Mouse (Mus musculus): Measurements from ENCODE around the gene Cd33. TPM values are rescaled to one million over a fixed set of nuclear protein-coding genes. Genes with fewer than 3 reads are reported as not detected.

Gene Cd33
- polyA plus RNA-seq, 1 experiment, result 9.3 TPM

DNA sequence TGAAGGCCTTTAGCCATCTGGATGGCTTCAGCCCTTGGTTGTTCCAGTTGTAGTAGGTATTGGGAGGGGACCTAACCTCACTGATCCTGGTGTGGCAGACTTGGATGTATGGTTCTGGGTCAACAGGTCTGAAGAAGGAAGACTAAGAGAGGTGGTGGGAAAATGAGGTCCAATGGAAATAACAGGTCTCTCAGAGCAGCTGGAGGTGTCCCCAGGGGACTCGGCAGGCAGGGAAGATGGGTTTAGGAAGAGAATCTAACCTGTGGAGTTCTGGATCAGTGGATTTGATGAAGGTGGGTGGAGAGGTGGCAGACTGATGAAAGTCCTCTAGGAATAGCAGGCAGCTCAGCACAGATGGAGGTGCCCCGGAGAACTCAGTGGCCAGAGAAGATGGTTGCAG is 21.5 kb downstream of the Cd33 start:
- TF ChIP-seq CTCF (IDR thresholded peaks at IDR 0.05; ENCODE audit: extremely low read depth, insufficient read depth, low read length) (no peak), POLR2A (IDR thresholded peaks at IDR 0.05; ENCODE audit: extremely low read depth, insufficient read depth, low read length) (no peak)
- H3K4me1 ChIP-seq (ENCODE audit: control insufficient read depth, insufficient read depth, low read length), result no peaks in the 10 kb centered on the region
- no peak overlapping the region for H3K4me3 ChIP-seq (ENCODE audit: insufficient read depth, low read length)
- H3K27ac ChIP-seq (ENCODE audit: insufficient read depth, low read length), result no peak overlapping the region

DNA sequence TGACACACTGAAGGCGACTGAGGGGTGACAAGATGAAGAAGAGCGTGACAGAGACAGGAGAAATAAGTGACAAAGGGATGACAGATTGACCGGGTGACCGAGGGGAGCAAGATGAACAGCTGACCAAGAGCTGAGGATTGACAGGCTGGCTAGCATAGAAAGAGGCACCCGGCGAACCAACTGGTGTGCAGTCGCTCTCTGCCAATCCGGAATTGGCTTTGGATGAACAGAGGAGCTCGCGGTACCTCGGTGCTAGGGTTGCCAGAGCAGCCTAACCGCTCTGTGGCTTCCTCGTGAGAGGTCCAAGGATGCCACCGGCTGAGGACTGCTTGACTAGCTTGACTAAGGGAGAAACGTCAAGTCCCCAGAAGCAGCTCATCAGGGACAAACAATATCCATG is 25.9 kb downstream of the Cd33 start:
- no peak for TF ChIP-seq POLR2A (IDR thresholded peaks at IDR 0.05; ENCODE audit: extremely low read depth, insufficient read depth, low read length)
- no peak for TF ChIP-seq CTCF (IDR thresholded peaks at IDR 0.05; ENCODE audit: extremely low read depth, insufficient read depth, low read length)
- no peaks in the 10 kb centered on the region for H3K4me1 ChIP-seq (ENCODE audit: control insufficient read depth, insufficient read depth, low read length)
- H3K4me3 ChIP-seq (ENCODE audit: insufficient read depth, low read length), result no peak overlapping the region
- H3K27ac ChIP-seq (ENCODE audit: insufficient read depth, low read length), result no peak overlapping the region

DNA sequence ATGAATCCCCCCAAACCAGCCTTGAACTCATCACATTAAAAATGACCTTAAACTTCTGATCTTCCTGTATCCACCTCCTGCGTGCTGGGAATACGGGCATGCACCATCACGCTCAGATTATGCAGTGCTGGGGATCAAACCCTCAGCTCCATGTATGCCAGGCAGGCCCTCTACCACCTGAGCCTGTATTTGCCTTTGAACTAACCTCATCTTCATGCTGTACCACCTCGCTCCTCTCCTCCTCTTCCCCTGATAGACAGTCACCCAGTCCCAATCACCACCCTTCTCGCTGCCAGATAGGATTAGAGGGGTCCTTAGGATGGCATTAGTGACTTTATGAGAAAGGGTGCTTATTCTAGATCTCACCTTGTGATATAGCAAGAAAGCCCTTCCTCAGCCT is 29.2 kb downstream of the Cd33 start:
- Histone ChIP-seq H3K4me1 (ENCODE audit: control insufficient read depth, insufficient read depth, low read length) (no peaks in the 10 kb centered on the region), H3K4me3 (ENCODE audit: insufficient read depth, low read length) (no peak overlapping the region), H3K27ac (ENCODE audit: insufficient read depth, low read length) (no peak overlapping the region)
- TF ChIP-seq POLR2A (IDR thresholded peaks at IDR 0.05; ENCODE audit: extremely low read depth, insufficient read depth, low read length) (no peak), CTCF (IDR thresholded peaks at IDR 0.05; ENCODE audit: extremely low read depth, insufficient read depth, low read length) (no peak)

DNA sequence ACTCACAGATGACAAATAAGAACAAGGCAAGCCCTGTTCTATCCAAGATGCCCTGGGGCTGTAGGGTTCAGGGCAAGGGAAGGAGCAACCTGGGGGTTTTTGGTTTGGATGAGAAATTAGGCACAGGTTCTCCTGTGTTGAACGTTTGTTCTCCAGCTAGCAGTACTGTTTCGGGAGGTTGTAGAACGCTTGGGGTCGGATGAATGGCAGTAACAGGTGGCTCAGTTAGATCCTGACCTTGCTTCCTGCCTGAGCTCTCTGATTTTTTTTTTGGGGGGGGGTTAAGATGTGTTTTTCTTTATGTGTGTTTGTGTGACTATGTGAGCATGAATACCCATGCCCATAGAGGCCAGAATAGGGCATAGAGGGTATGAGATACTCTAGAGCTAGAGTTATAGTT is 31.7 kb downstream of the Cd33 start:
- no peak overlapping the region for H3K4me3 ChIP-seq (ENCODE audit: insufficient read depth, low read length)
- TF ChIP-seq POLR2A (IDR thresholded peaks at IDR 0.05; ENCODE audit: extremely low read depth, insufficient read depth, low read length), result no peak
- TF ChIP-seq CTCF (IDR thresholded peaks at IDR 0.05; ENCODE audit: extremely low read depth, insufficient read depth, low read length), result no peak
- H3K27ac ChIP-seq (ENCODE audit: insufficient read depth, low read length), result no peak overlapping the region
- no peaks in the 10 kb centered on the region for H3K4me1 ChIP-seq (ENCODE audit: control insufficient read depth, insufficient read depth, low read length)

DNA sequence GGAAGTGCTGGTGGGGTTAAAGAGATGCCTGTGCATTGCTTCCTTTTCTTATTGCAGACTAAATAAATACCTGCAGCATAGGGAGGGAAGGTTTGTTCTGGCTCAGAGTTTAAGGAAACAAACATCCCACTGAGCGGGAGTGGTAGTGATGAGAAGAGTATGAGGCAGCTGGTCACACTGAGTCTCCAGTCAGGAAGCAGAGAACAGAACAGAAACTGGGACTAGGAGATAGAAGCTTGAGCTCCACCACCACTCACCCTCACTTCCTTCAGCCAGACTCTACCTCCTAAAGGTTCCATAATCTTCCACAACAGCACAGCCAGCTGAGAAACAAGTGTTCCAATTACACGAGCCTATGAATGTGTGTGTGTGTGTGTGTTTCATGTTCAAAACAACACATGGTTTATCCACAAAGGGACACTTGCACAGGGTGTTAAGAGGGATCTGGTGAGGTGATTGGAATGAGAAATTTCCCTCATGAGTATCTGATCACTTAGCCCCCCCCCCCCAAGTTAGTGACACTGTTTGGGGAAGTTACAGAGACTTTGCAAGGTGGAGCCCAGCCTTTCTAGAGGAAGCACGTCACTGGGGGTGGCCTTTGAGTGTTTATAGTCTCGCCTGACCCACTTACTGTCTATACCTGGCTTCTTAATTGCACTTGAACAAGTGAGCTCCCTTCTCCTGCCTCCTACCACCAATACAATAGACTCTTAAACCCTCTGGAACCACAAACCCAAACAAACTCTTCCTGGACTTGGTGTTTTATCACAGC is 32.3 kb downstream of the Cd33 start:
- TF ChIP-seq CTCF (IDR thresholded peaks at IDR 0.05; ENCODE audit: extremely low read depth, insufficient read depth, low read length) (no peak), POLR2A (IDR thresholded peaks at IDR 0.05; ENCODE audit: extremely low read depth, insufficient read depth, low read length) (no peak)
- no peak overlapping the region for H3K27ac ChIP-seq (ENCODE audit: insufficient read depth, low read length)
- no peaks in the 10 kb centered on the region for H3K4me1 ChIP-seq (ENCODE audit: control insufficient read depth, insufficient read depth, low read length)
- H3K4me3 ChIP-seq (ENCODE audit: insufficient read depth, low read length), result no peak overlapping the region

DNA sequence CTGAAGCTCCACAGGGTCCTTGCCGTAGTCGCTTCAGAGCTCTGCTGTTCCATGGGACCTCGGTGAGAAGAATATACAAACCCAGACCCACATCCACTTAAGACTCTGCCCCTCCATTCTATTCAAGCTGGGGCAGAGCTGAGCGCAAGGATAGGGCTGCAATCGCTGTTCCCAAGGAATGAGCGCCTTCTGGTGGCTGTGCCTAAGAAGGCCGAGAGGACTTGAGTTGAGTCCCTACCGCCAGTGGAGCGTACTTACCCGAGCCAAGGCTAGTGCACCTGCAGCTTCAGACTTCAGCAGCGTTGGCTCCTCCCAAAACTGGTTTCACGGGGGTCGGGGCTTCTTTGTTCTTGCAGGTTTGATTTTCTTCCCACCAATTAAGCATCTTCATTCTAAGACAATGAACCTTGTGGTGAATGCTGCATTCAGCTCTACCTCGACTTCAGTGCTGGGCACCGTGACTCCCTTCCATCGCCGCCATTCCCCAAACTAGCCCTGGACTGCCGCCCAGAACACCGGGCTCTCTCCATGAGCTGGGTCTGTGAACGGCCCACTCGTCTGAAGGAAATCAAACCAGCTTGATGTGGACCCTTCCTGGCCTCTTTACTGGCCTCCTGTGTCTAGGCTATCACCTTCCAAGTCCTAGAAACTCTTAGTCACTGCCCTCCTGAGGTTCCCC is 48.7 kb downstream of the Cd33 start:
- no peak overlapping the region for H3K4me3 ChIP-seq (ENCODE audit: insufficient read depth, low read length)
- TF ChIP-seq POLR2A (IDR thresholded peaks at IDR 0.05; ENCODE audit: extremely low read depth, insufficient read depth, low read length), result no peak
- peak; percentile 81 for TF ChIP-seq CTCF (IDR thresholded peaks at IDR 0.05; ENCODE audit: extremely low read depth, insufficient read depth, low read length)
- no peaks in the 10 kb centered on the region for H3K4me1 ChIP-seq (ENCODE audit: control insufficient read depth, insufficient read depth, low read length)
- no peak overlapping the region for H3K27ac ChIP-seq (ENCODE audit: insufficient read depth, low read length)

DNA sequence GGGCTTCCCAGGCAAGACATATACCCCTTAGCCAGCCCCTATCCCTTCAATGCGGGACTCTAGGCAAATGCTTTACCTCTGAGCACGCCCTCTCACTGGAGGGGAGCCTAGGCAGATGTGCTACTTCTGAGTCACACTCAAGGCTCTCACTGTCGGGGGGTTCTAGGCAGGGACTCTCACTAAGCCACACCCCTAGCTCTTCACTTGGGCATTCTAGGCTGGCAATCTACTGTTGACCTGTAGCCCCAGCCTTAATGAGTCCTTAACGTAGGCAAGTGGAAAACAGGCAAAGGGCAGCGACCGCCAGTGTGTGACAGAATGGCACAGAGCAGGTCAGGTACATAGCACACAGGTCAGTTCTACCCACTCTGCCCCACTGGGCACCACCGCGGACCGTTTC is 53.4 kb downstream of the Cd33 start:
- H3K4me1 ChIP-seq (ENCODE audit: control insufficient read depth, insufficient read depth, low read length), result peaks cover 1% of the 10 kb centered on the region; the same call in 1 of the 2 replicates
- no peak overlapping the region; the same call in 1 of the 2 replicates for H3K4me3 ChIP-seq (ENCODE audit: insufficient read depth, low read length)
- TF ChIP-seq POLR2A (IDR thresholded peaks at IDR 0.05; ENCODE audit: extremely low read depth, insufficient read depth, low read length), result no peak
- no peak for TF ChIP-seq CTCF (IDR thresholded peaks at IDR 0.05; ENCODE audit: extremely low read depth, insufficient read depth, low read length)
- no peak overlapping the region for H3K27ac ChIP-seq (ENCODE audit: insufficient read depth, low read length)

DNA sequence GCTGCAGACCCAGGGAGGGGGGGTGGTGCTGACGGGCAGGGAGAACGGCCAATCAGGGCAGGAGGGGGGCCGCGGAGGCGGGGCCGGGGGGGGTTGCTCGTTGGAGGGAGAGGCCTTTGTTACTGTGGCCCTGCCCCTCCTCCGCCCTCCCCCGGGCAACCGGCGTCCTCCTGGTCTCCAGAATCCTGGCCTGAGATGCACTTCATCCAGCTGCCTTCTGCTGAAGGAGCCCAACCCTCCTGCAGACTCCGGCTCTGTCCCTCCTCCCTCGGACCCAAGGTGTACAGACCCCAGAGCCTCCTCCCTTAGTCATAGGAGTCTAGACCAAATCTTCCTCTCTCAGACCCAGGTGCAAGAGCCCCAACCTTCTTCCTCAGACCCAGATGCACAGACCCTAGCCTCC is 54.0 kb downstream of the Cd33 start:
- TF ChIP-seq CTCF (IDR thresholded peaks at IDR 0.05; ENCODE audit: extremely low read depth, insufficient read depth, low read length) (no peak), POLR2A (IDR thresholded peaks at IDR 0.05; ENCODE audit: extremely low read depth, insufficient read depth, low read length) (peak; percentile 45; the same call in 1 of the 2 replicates)
- Histone ChIP-seq H3K27ac (ENCODE audit: insufficient read depth, low read length) (peak overlapping the region; percentile 66), H3K4me1 (ENCODE audit: control insufficient read depth, insufficient read depth, low read length) (peaks cover 1% of the 10 kb centered on the region; the same call in 1 of the 2 replicates), H3K4me3 (ENCODE audit: insufficient read depth, low read length) (peak overlapping the region; percentile 89)

DNA sequence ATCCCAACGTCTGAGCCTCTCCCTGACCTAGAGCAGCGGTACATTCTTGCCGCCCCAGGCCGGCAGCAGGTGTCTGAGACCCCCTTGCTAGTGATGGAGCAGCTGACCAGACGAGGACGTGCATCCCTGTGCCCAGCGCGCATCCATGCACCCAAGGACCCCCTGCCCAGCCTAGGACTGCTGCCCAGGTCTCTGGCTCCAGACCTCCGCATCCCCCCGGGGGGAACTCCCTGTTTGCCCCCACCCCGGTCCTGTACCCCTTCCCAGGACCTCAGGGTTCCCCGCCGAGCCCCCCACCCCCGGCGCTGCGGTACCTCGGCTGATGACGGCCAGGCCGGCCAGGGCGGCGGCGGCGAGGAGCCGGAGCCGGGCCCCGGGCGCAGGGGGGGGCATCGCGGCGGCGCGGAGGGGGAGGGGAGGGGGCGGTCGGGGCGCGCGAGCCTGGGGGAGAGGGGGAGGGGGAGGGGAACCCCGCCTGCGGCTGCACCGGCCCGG is 54.5 kb downstream of the Cd33 start, which contains the start of gene Iglon5:
Gene Iglon5 (minus strand): TSS at position 445 of the 495 bp plus-strand sequence.
- TF ChIP-seq CTCF (IDR thresholded peaks at IDR 0.05; ENCODE audit: extremely low read depth, insufficient read depth, low read length) (no peak), POLR2A (IDR thresholded peaks at IDR 0.05; ENCODE audit: extremely low read depth, insufficient read depth, low read length) (no peak)
- peaks cover 1% of the 10 kb centered on the region; the same call in 1 of the 2 replicates for H3K4me1 ChIP-seq (ENCODE audit: control insufficient read depth, insufficient read depth, low read length)
- peak within 1 kb of the TSS; percentile 89 for H3K4me3 ChIP-seq (ENCODE audit: insufficient read depth, low read length)
- peak within 1 kb of the TSS; percentile 97 for H3K27ac ChIP-seq (ENCODE audit: insufficient read depth, low read length)

Measured in cortical plate, adult 2 months (tissue).